Mouse (Mus musculus) thymus, postnatal 4 days (tissue): ENCODE data around the gene Plxnb1.

Experiments
- DNase-seq: peaks from one replicate; pipeline ENCODE4 v3.0.0; 2021

Plxnb1 gene

GRCm38 (mm10) chr9:109167316-109167715 lies 72.1 kb downstream of the Plxnb1 start:
- DNase-seq: no peak
